Mouse (Mus musculus): ENCODE data around the gene Spred3. TPM values are rescaled to one million over a fixed set of nuclear protein-coding genes. Genes with fewer than 3 reads are reported as not detected.

The Spred3 gene
- polyA plus RNA-seq, 1 experiment from 2014 or later, result 3.6 TPM

Other genes with a start within 250 kb of the Spred3 start
- gene Actn4, start 208.1 kb downstream of the Spred3 start, polyA plus RNA-seq (2016; fragmentation: Nextera tagmentation; extraction: Ambion mirVana), result 216 and 245 TPM in 2 replicates
- gene Eif3k, start 188.5 kb downstream of the Spred3 start, polyA plus RNA-seq (2016; fragmentation: Nextera tagmentation; extraction: Ambion mirVana), result 426 and 432 TPM in 2 replicates
- 8.8 and 9.0 TPM in 2 replicates for gene Map4k1, start 188.4 kb downstream of the Spred3 start, polyA plus RNA-seq (2016; fragmentation: Nextera tagmentation; extraction: Ambion mirVana)
- gene Ryr1, start 45.2 kb downstream of the Spred3 start, polyA plus RNA-seq (2016; fragmentation: Nextera tagmentation; extraction: Ambion mirVana), result 0.51 and 0.97 TPM in 2 replicates
- 0.34 and 0.54 TPM in 2 replicates for gene Rasgrp4, start 35.6 kb downstream of the Spred3 start, polyA plus RNA-seq (2016; fragmentation: Nextera tagmentation; extraction: Ambion mirVana)
- gene Fam98c, start 14.2 kb downstream of the Spred3 start, polyA plus RNA-seq (2016; fragmentation: Nextera tagmentation; extraction: Ambion mirVana), result 17.6 and 18.4 TPM in 2 replicates
- 1.1 TPM in 2 replicates for gene Ggn, start 201 bp downstream of the Spred3 start, polyA plus RNA-seq (2016; fragmentation: Nextera tagmentation; extraction: Ambion mirVana)
- 305 and 348 TPM in 2 replicates for gene Psmd8, start 10.3 kb upstream of the Spred3 start, polyA plus RNA-seq (2016; fragmentation: Nextera tagmentation; extraction: Ambion mirVana)
- 0.51 and 0.97 TPM in 2 replicates for gene Catsperg1, start 43.6 kb upstream of the Spred3 start, polyA plus RNA-seq (2016; fragmentation: Nextera tagmentation; extraction: Ambion mirVana)
- 0.76 and 0.97 TPM in 2 replicates for gene Kcnk6, start 62.1 kb upstream of the Spred3 start, polyA plus RNA-seq (2016; fragmentation: Nextera tagmentation; extraction: Ambion mirVana)
- gene Yif1b, start 67.9 kb upstream of the Spred3 start, polyA plus RNA-seq (2016; fragmentation: Nextera tagmentation; extraction: Ambion mirVana), result 110 and 115 TPM in 2 replicates
- gene 2200002D01Rik, start 78.1 kb upstream of the Spred3 start, polyA plus RNA-seq (2016; fragmentation: Nextera tagmentation; extraction: Ambion mirVana), result 6.9 and 7.4 TPM in 2 replicates
- gene Spint2, start 111.5 kb upstream of the Spred3 start, polyA plus RNA-seq (2016; fragmentation: Nextera tagmentation; extraction: Ambion mirVana), result 43.7 and 65.7 TPM in 2 replicates
- gene Ppp1r14a, start 118.9 kb upstream of the Spred3 start, polyA plus RNA-seq (2016; fragmentation: Nextera tagmentation; extraction: Ambion mirVana), result 35.5 and 55.7 TPM in 2 replicates
- gene Dpf1, start 133.5 kb upstream of the Spred3 start, polyA plus RNA-seq (2016; fragmentation: Nextera tagmentation; extraction: Ambion mirVana), result 28.3 and 60.6 TPM in 2 replicates

All from hindbrain, embryonic 10.5 days (tissue).